ENCODE assay signal across 15 mouse cellular contexts in the genomic region with DNA sequence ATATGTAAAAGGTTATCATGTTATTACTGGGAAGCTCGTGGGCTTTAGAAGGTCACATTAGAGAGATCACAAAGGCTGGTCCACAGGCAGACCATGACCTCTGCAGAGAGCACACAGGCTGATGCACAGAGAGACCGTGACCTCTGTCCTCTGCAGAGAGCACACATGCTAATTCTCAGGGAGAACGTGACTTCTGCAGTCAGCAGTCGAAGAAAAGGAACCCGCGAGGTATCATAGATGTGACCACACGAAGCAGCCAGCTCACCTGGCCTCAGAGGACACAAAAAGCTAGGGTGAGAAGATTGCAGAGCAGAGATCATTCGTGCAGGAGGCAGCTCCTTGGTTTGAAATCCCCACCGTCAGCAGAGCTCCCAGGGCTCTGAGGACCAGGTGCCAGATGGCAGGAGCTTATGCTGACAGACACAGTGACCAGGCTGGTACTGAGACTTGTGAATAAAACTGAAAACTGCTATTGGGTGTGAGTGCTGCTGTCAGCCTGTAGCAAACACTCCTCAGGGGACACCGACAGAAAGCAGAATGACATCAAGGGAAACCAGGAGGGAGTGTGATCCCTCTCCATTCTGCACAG.
"Had no signal": no experiment of that assay in that cellular context is flagged by ENCODE, and none has a peak within 500 bp of the region (broad histone marks: within the 10 kb centered on the region; RNA-seq: fewer than 3 reads in every experiment).

No protein-coding gene starts in this region.

- H3K9ac ChIP-seq: kidney, embryonic 15.5 days; limb, embryonic 15.5 days; liver, embryonic 12.5 days; lung, embryonic 14.5 days; midbrain, embryonic 12.5 days; neural tube, embryonic 15.5 days had no signal

- H3K27me3 ChIP-seq: kidney, embryonic 15.5 days; limb, embryonic 15.5 days; liver, embryonic 12.5 days; midbrain, embryonic 12.5 days; neural tube, embryonic 15.5 days had no signal

- H3K4me3 ChIP-seq: kidney, embryonic 15.5 days; left cerebral cortex, adult 2 months; limb, embryonic 15.5 days; liver, embryonic 12.5 days; midbrain, embryonic 12.5 days; myocyte; neural tube, embryonic 15.5 days had no signal

- H3K4me2 ChIP-seq: kidney, embryonic 15.5 days; limb, embryonic 15.5 days; liver, embryonic 12.5 days; lung, embryonic 14.5 days; midbrain, embryonic 12.5 days; neural tube, embryonic 15.5 days had no signal

- ATAC-seq: liver, embryonic 12.5 days had no signal

- H3K9me3 ChIP-seq: kidney, embryonic 15.5 days; limb, embryonic 15.5 days; liver, embryonic 12.5 days; midbrain, embryonic 12.5 days; neural tube, embryonic 15.5 days had no signal

- H3K4me1 ChIP-seq: limb, embryonic 15.5 days; liver, embryonic 12.5 days; midbrain, embryonic 12.5 days; neural tube, embryonic 15.5 days had no signal

- H3K36me3 ChIP-seq: kidney, embryonic 15.5 days; limb, embryonic 15.5 days; liver, embryonic 12.5 days; midbrain, embryonic 12.5 days; neural tube, embryonic 15.5 days had no signal

- DNase-seq: kidney, postnatal 25 days; lung, embryonic 14.5 days; lung, postnatal 10 days; lung, postnatal 4 days; right cerebral cortex, postnatal 4 days; spleen, adult 18-20 months; thymus, adult 18-20 months; thymus, postnatal 14 days had no signal

- H3K27ac ChIP-seq: kidney, embryonic 15.5 days; left cerebral cortex, adult 2 months; limb, embryonic 15.5 days; liver, embryonic 12.5 days; midbrain, embryonic 12.5 days; neural tube, embryonic 15.5 days had no signal
